Mouse (Mus musculus): ENCODE measurements around the gene 6030452D12Rik. TPM values are rescaled to one million over a fixed set of nuclear protein-coding genes. Genes with fewer than 3 reads are reported as not detected.

The 6030452D12Rik gene
- total RNA-seq, 2 experiments from 2014 or later = not detected

DNA sequence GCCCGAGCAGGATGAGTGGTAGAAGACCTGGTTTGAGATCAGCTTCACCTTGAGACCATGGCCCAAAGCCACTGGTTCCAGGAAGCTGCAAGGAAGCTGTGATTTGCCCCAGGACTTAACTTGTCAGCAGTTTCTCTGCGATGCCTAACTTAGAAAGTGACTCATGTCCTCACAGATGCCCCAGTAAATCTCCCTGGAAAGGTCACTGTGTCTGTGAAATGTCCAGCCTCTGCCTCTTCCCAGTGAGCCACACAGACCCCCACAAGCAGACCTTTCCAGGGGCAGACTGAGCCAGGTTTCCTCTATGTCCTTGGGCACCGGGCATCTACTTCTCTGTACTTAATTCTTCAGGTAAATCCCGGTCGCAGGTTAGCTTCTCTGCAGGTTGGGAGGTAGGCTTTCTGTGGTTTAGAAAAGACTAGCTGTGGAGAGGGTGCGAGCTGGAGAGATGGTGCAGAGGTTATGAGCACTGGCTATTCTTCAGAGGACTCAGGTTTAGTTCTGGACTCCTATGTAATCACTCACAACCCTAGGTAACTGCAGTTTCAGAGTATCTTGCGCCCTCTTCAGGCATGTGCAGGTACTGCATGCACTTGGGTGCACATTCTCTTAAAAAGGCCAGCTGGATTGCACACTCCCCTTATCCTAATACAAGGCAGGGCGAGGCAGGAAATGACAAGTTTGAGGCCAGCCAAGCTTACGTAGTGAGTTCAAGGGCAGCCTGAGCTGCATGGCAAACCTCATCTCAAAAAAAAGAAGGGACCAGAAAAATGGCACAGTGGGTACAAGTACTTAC, 27.1 kb downstream of the 6030452D12Rik start:
- TF ChIP-seq CTCF (IDR thresholded peaks at IDR 0.05) = peak; percentile 54
- intact Hi-C loops (cut with DNase I) = no loop called here
- no peak for DNase-seq
- no peak overlapping the region for H3K27ac ChIP-seq
- no peak overlapping the region for H3K4me3 ChIP-seq

- no peak for DNase-seq
- H3K27ac ChIP-seq = no peak overlapping the region
- intact Hi-C loops (cut with DNase I) = no loop called here
- no peak overlapping the region for H3K4me3 ChIP-seq
- TF ChIP-seq CTCF (IDR thresholded peaks at IDR 0.05) = no peak
Measured at GRCm38 (mm10) chr8:106528596-106529249, 28.4 kb downstream of the 6030452D12Rik start.

- TF ChIP-seq CTCF (IDR thresholded peaks at IDR 0.05) = no peak
- no peak for DNase-seq
- H3K27ac ChIP-seq = no peak overlapping the region
- intact Hi-C loops (cut with DNase I) = no loop called here
- no peak overlapping the region for H3K4me3 ChIP-seq
Measured at GRCm38 (mm10) chr8:106529885-106530482, 29.7 kb downstream of the 6030452D12Rik start.

DNA sequence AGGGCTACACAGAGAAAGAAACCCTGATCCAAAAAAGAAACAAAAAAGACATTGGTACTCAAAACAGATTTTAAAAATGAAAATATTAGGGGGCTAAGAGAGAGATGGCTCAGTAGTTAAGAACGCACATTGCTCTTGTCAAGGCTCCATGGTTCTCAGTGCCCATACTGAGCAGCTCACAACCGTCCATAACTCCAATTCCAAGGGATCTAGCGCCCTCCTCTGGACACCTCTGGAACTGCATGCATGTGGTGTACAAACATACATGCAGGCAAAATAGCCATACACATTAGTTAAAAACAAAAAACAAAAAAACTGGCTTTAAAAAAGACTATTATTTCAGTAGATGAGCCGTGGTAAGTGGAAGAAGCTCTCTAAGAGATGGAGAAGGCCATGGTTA, 30.2 kb downstream of the 6030452D12Rik start:
- intact Hi-C loops (cut with DNase I) = no loop called here
- Histone ChIP-seq H3K4me3 (no peak overlapping the region), H3K27ac (no peak overlapping the region)
- DNase-seq = no peak
- peak; percentile 59 for TF ChIP-seq CTCF (IDR thresholded peaks at IDR 0.05)

GRCm38 (mm10) chr8:106533709-106534108, 33.4 kb downstream of the 6030452D12Rik start:
- no peak overlapping the region for H3K4me3 ChIP-seq
- TF ChIP-seq CTCF (IDR thresholded peaks at IDR 0.05) = no peak
- H3K27ac ChIP-seq = no peak overlapping the region
- intact Hi-C loops (cut with DNase I) = loop anchor here (1.0 kb wide), 1 partner anchor 100 kb away; no protein-coding TSS in a partner anchor
- DNase-seq = no peak

DNA sequence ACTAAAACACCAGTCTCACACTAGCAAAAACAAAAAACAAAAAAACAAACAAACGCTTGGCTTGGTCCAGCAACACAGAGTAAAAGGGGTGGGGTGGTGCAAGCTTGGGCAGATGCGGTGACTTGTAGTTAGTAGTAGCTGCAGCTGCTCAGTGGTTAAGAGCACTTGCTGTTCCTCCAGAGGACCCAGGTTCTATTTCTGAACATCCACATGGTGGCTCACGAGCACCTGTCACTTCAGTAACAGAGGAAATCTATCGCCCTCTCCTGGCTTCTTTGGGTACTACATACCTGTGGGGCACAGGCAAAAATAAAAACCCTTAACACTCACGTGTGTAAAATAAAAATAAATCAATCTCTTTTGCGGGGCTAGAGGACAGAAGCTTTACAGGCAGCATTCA, 34.1 kb downstream of the 6030452D12Rik start:
- DNase-seq = peak; percentile 50
- Histone ChIP-seq H3K27ac (no peak overlapping the region), H3K4me3 (no peak overlapping the region)
- intact Hi-C loops (cut with DNase I) = loop anchor here (1.0 kb wide), 1 partner anchor 101 kb away; no protein-coding TSS in a partner anchor
- TF ChIP-seq CTCF (IDR thresholded peaks at IDR 0.05) = peak; percentile 79

- Histone ChIP-seq H3K27ac (no peak overlapping the region), H3K4me3 (no peak overlapping the region)
- no peak for DNase-seq
- TF ChIP-seq CTCF (IDR thresholded peaks at IDR 0.05) = peak; percentile 43; the same call in 1 of the 2 replicates
- intact Hi-C loops (cut with DNase I) = no loop called here
Measured at GRCm38 (mm10) chr8:106535448-106535847, 35.1 kb downstream of the 6030452D12Rik start.

- no peak for DNase-seq
- intact Hi-C loops (cut with DNase I) = no loop called here
- TF ChIP-seq CTCF (IDR thresholded peaks at IDR 0.05) = no peak
- no peak overlapping the region for H3K27ac ChIP-seq
- H3K4me3 ChIP-seq = no peak overlapping the region
Measured at GRCm38 (mm10) chr8:106539193-106539592, 38.9 kb downstream of the 6030452D12Rik start.

DNA sequence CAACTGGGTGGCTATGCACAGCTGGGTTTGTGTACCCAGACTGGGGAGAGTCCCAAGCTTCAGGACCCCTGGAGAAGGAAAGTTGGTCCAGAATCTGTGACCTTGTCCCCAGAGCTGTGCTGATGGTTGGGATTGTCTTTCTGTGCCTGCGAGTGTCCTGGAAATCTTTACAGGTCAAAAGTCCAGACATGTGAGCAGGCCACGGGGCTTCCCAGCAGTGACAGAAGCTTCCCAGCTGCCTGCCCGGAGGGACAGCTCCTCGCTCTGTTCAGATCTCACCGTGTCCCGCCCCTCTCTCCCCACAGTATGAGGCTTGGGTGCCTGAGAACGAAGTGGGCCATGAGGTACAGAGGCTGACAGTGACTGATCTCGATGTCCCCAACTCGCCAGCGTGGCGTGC, 40.7 kb downstream of the 6030452D12Rik start:
- no peak for DNase-seq
- Histone ChIP-seq H3K27ac (no peak overlapping the region), H3K4me3 (no peak overlapping the region)
- TF ChIP-seq CTCF (IDR thresholded peaks at IDR 0.05) = no peak
- intact Hi-C loops (cut with DNase I) = no loop called here

DNA sequence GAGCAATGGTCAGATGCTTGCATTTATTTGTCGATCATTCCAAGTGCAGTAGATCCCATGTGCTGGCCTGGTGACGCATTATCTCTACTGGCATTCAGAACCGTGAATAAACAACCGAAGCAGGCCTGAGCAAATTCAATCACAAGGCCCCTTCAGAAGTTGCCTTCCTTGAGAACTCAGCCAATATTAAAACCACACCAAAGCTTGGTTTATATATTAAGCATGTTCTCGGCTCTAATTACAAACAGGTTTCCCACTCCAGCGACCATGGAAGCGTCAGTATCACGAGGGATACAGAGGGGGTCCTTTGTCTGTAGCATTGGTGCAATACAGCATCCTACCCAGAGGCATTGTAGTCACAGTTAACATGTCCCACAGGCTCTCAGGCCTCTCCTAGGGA, 42.7 kb downstream of the 6030452D12Rik start:
- H3K27ac ChIP-seq = no peak overlapping the region

GRCm38 (mm10) chr8:106545149-106545548, 44.8 kb downstream of the 6030452D12Rik start:
- Histone ChIP-seq H3K27ac (no peak overlapping the region), H3K4me3 (no peak overlapping the region)
- DNase-seq = no peak
- intact Hi-C loops (cut with DNase I) = no loop called here
- peak; percentile 36 for TF ChIP-seq CTCF (IDR thresholded peaks at IDR 0.05)

More for the DNA sequence above, 42.7 kb downstream of the 6030452D12Rik start:
- intact Hi-C loops (cut with DNase I) = no loop called here
- no peak for TF ChIP-seq CTCF (IDR thresholded peaks at IDR 0.05)
- no peak overlapping the region for H3K4me3 ChIP-seq
- DNase-seq = no peak

- H3K27ac ChIP-seq = no peak overlapping the region
- no peak overlapping the region for H3K4me3 ChIP-seq
- TF ChIP-seq CTCF (IDR thresholded peaks at IDR 0.05) = no peak
- DNase-seq = no peak
- intact Hi-C loops (cut with DNase I) = no loop called here
Measured at GRCm38 (mm10) chr8:106546746-106547145, 46.4 kb downstream of the 6030452D12Rik start.

DNA sequence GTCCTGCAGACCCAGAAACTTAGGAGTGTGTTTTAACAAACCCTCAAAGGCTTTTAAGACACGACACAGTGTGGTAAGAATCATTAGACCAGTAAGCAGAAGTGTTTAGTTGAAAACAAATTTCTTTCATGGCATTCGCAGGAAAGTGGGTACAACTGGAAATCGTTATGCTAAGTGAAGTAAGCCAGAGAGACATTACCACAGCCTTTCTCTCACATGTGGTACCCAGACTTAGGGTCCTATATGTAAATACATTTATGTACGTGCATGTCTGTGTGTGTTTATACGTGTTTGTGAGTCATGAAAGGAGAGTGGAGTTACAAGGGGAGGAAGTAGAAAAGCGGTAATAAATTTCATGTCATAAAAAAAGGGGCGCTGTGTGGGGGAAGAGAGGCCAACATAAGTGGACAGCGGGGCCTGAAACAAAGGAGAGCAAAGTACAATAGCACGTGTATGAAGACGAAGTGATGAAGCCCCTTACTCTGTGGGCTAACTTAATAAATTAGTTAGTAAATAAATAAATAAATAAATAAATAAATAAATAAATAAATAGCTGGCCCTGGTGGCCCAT, 48.1 kb downstream of the 6030452D12Rik start:
- intact Hi-C loops (cut with DNase I) = no loop called here
- DNase-seq = no peak
- H3K4me3 ChIP-seq = no peak overlapping the region
- no peak for TF ChIP-seq CTCF (IDR thresholded peaks at IDR 0.05)
- no peak overlapping the region for H3K27ac ChIP-seq
